Mouse (Mus musculus): ENCODE results near the gene Gm37240. TPM values are rescaled to one million over a fixed set of nuclear protein-coding genes. Genes with fewer than 3 reads are reported as not detected.

The Gm37240 gene
- polyA plus RNA-seq, 1 experiment from 2014 or later = 13.4 TPM

GRCm38 (mm10) chr3:85746116-85746515, 141.2 kb downstream of the Gm37240 start:
- Histone ChIP-seq H3K9me3 (ENCODE audit: control insufficient read depth, low read length) (no peaks in the 10 kb centered on the region), H3K36me3 (ENCODE audit: control insufficient read depth, insufficient read depth, low read length) (no peaks in the 10 kb centered on the region), H3K4me2 (ENCODE audit: low read depth, low read length) (no peak overlapping the region), H3K4me3 (ENCODE audit: low read depth, low read length) (no peak overlapping the region), H3K27ac (replicated peaks; ENCODE audit: low read depth, low read length) (no peak overlapping the region), H3K9ac (ENCODE audit: low read depth, low read length) (no peak overlapping the region), H3K4me1 (ENCODE audit: control insufficient read depth, insufficient read depth, low read length) (peaks cover 3% of the 10 kb centered on the region; the same call in 1 of the 2 replicates), H3K27me3 (replicated peaks; ENCODE audit: control insufficient read depth, insufficient read depth, low read length) (no peaks in the 10 kb centered on the region)
- ATAC-seq (ENCODE audit: low read depth) (no peak), DNase-seq (ENCODE audit: low spot score) (peak; percentile 55)
- WGBS = 28% methylated on average over 4 of the region's 4 CpGs

GRCm38 (mm10) chr3:85741767-85742166, 145.6 kb downstream of the Gm37240 start:
- DNase-seq (ENCODE audit: low spot score) (no peak), ATAC-seq (ENCODE audit: low read depth) (no peak)
- H3K4me1 ChIP-seq (ENCODE audit: control insufficient read depth, insufficient read depth, low read length) = peaks cover 3% of the 10 kb centered on the region; the same call in 1 of the 2 replicates
- no peaks in the 10 kb centered on the region for H3K27me3 ChIP-seq (replicated peaks; ENCODE audit: control insufficient read depth, insufficient read depth, low read length)
- no peak overlapping the region for H3K4me3 ChIP-seq (ENCODE audit: low read depth, low read length)
- H3K9me3 ChIP-seq (ENCODE audit: control insufficient read depth, low read length) = no peaks in the 10 kb centered on the region
- H3K27ac ChIP-seq (replicated peaks; ENCODE audit: low read depth, low read length) = no peak overlapping the region
- 73% methylated on average over 3 of the region's 3 CpGs for whole genome bisulfite sequencing
- no peak overlapping the region for H3K9ac ChIP-seq (ENCODE audit: low read depth, low read length)
- no peak overlapping the region for H3K4me2 ChIP-seq (ENCODE audit: low read depth, low read length)
- H3K36me3 ChIP-seq (ENCODE audit: control insufficient read depth, insufficient read depth, low read length) = no peaks in the 10 kb centered on the region

- H3K36me3 ChIP-seq (ENCODE audit: control insufficient read depth, insufficient read depth, low read length) = no peaks in the 10 kb centered on the region
- no peaks in the 10 kb centered on the region for H3K4me1 ChIP-seq (ENCODE audit: control insufficient read depth, insufficient read depth, low read length)
- no peak for ATAC-seq (ENCODE audit: low read depth)
- H3K4me2 ChIP-seq (ENCODE audit: low read depth, low read length) = no peak overlapping the region
- H3K4me3 ChIP-seq (ENCODE audit: low read depth, low read length) = no peak overlapping the region
- no peaks in the 10 kb centered on the region for H3K9me3 ChIP-seq (ENCODE audit: control insufficient read depth, low read length)
- H3K27me3 ChIP-seq (replicated peaks; ENCODE audit: control insufficient read depth, insufficient read depth, low read length) = no peaks in the 10 kb centered on the region
- no peak overlapping the region for H3K9ac ChIP-seq (ENCODE audit: low read depth, low read length)
- H3K27ac ChIP-seq (replicated peaks; ENCODE audit: low read depth, low read length) = no peak overlapping the region
- WGBS = 53% methylated on average over 3 of the region's 3 CpGs
- no peak for DNase-seq (ENCODE audit: low spot score)
Observed at GRCm38 (mm10) chr3:85738591-85738990, 148.7 kb downstream of the Gm37240 start.

GRCm38 (mm10) chr3:85733939-85734729, 153.2 kb downstream of the Gm37240 start:
- DNase-seq (ENCODE audit: low spot score) (no peak), ATAC-seq (ENCODE audit: low read depth) (no peak)
- Histone ChIP-seq H3K4me1 (ENCODE audit: control insufficient read depth, insufficient read depth, low read length) (no peaks in the 10 kb centered on the region), H3K27me3 (replicated peaks; ENCODE audit: control insufficient read depth, insufficient read depth, low read length) (no peaks in the 10 kb centered on the region), H3K36me3 (ENCODE audit: control insufficient read depth, insufficient read depth, low read length) (no peaks in the 10 kb centered on the region), H3K9me3 (ENCODE audit: control insufficient read depth, low read length) (no peaks in the 10 kb centered on the region), H3K4me2 (ENCODE audit: low read depth, low read length) (no peak overlapping the region), H3K27ac (replicated peaks; ENCODE audit: low read depth, low read length) (no peak overlapping the region), H3K9ac (ENCODE audit: low read depth, low read length) (no peak overlapping the region), H3K4me3 (ENCODE audit: low read depth, low read length) (no peak overlapping the region)
- 73% methylated on average over 5 of the region's 5 CpGs for WGBS

GRCm38 (mm10) chr3:85727171-85727570, 160.1 kb downstream of the Gm37240 start:
- 35% methylated on average over 2 of the region's 2 CpGs for WGBS
- ATAC-seq (ENCODE audit: low read depth) (no peak), DNase-seq (ENCODE audit: low spot score) (peak; percentile 22)
- Histone ChIP-seq H3K4me3 (ENCODE audit: low read depth, low read length) (no peak overlapping the region), H3K9me3 (ENCODE audit: control insufficient read depth, low read length) (no peaks in the 10 kb centered on the region), H3K9ac (ENCODE audit: low read depth, low read length) (no peak overlapping the region), H3K27ac (replicated peaks; ENCODE audit: low read depth, low read length) (no peak overlapping the region), H3K4me1 (ENCODE audit: control insufficient read depth, insufficient read depth, low read length) (no peaks in the 10 kb centered on the region), H3K36me3 (ENCODE audit: control insufficient read depth, insufficient read depth, low read length) (no peaks in the 10 kb centered on the region), H3K27me3 (replicated peaks; ENCODE audit: control insufficient read depth, insufficient read depth, low read length) (no peaks in the 10 kb centered on the region), H3K4me2 (ENCODE audit: low read depth, low read length) (no peak overlapping the region)

GRCm38 (mm10) chr3:85725971-85726370, 161.3 kb downstream of the Gm37240 start:
- ATAC-seq (ENCODE audit: low read depth) = no peak
- no peak for DNase-seq (ENCODE audit: low spot score)
- Histone ChIP-seq H3K27ac (replicated peaks; ENCODE audit: low read depth, low read length) (no peak overlapping the region), H3K4me1 (ENCODE audit: control insufficient read depth, insufficient read depth, low read length) (no peaks in the 10 kb centered on the region), H3K4me3 (ENCODE audit: low read depth, low read length) (no peak overlapping the region), H3K27me3 (replicated peaks; ENCODE audit: control insufficient read depth, insufficient read depth, low read length) (no peaks in the 10 kb centered on the region), H3K9me3 (ENCODE audit: control insufficient read depth, low read length) (no peaks in the 10 kb centered on the region), H3K4me2 (ENCODE audit: low read depth, low read length) (no peak overlapping the region), H3K9ac (ENCODE audit: low read depth, low read length) (no peak overlapping the region), H3K36me3 (ENCODE audit: control insufficient read depth, insufficient read depth, low read length) (no peaks in the 10 kb centered on the region)
- WGBS = 84% methylated on average over 3 of the region's 3 CpGs

- no peaks in the 10 kb centered on the region for H3K9me3 ChIP-seq (ENCODE audit: control insufficient read depth, low read length)
- no peaks in the 10 kb centered on the region for H3K27me3 ChIP-seq (replicated peaks; ENCODE audit: control insufficient read depth, insufficient read depth, low read length)
- WGBS = 77% methylated on average over 2 of the region's 2 CpGs
- no peaks in the 10 kb centered on the region for H3K4me1 ChIP-seq (ENCODE audit: control insufficient read depth, insufficient read depth, low read length)
- no peak overlapping the region for H3K9ac ChIP-seq (ENCODE audit: low read depth, low read length)
- H3K4me2 ChIP-seq (ENCODE audit: low read depth, low read length) = no peak overlapping the region
- H3K36me3 ChIP-seq (ENCODE audit: control insufficient read depth, insufficient read depth, low read length) = no peaks in the 10 kb centered on the region
- ATAC-seq (ENCODE audit: low read depth) (no peak), DNase-seq (ENCODE audit: low spot score) (no peak)
- H3K4me3 ChIP-seq (ENCODE audit: low read depth, low read length) = no peak overlapping the region
- H3K27ac ChIP-seq (replicated peaks; ENCODE audit: low read depth, low read length) = no peak overlapping the region
Observed at GRCm38 (mm10) chr3:85725110-85725509, 162.2 kb downstream of the Gm37240 start.

- Histone ChIP-seq H3K36me3 (ENCODE audit: control insufficient read depth, insufficient read depth, low read length) (no peaks in the 10 kb centered on the region), H3K4me3 (ENCODE audit: low read depth, low read length) (no peak overlapping the region), H3K4me1 (ENCODE audit: control insufficient read depth, insufficient read depth, low read length) (no peaks in the 10 kb centered on the region), H3K27ac (replicated peaks; ENCODE audit: low read depth, low read length) (no peak overlapping the region), H3K9me3 (ENCODE audit: control insufficient read depth, low read length) (no peaks in the 10 kb centered on the region), H3K27me3 (replicated peaks; ENCODE audit: control insufficient read depth, insufficient read depth, low read length) (no peaks in the 10 kb centered on the region), H3K9ac (ENCODE audit: low read depth, low read length) (no peak overlapping the region), H3K4me2 (ENCODE audit: low read depth, low read length) (no peak overlapping the region)
- WGBS = 80% methylated on average over 6 of the region's 6 CpGs
- DNase-seq (ENCODE audit: low spot score) = peak; percentile 52
- ATAC-seq (ENCODE audit: low read depth) = peak; percentile 37; the same call in 1 of the 2 replicates
Observed at GRCm38 (mm10) chr3:85722581-85722980, 164.7 kb downstream of the Gm37240 start.

- ATAC-seq (ENCODE audit: low read depth) (no peak), DNase-seq (ENCODE audit: low spot score) (no peak)
- Histone ChIP-seq H3K27ac (replicated peaks; ENCODE audit: low read depth, low read length) (no peak overlapping the region), H3K36me3 (ENCODE audit: control insufficient read depth, insufficient read depth, low read length) (no peaks in the 10 kb centered on the region), H3K4me1 (ENCODE audit: control insufficient read depth, insufficient read depth, low read length) (no peaks in the 10 kb centered on the region), H3K4me3 (ENCODE audit: low read depth, low read length) (no peak overlapping the region), H3K9me3 (ENCODE audit: control insufficient read depth, low read length) (no peaks in the 10 kb centered on the region), H3K27me3 (replicated peaks; ENCODE audit: control insufficient read depth, insufficient read depth, low read length) (no peaks in the 10 kb centered on the region), H3K4me2 (ENCODE audit: low read depth, low read length) (no peak overlapping the region), H3K9ac (ENCODE audit: low read depth, low read length) (no peak overlapping the region)
- WGBS = 85% methylated on average over 4 of the region's 4 CpGs
Observed at GRCm38 (mm10) chr3:85715764-85716297, 171.5 kb downstream of the Gm37240 start.
